Mouse (Mus musculus): ENCODE measurements around the gene Figla. TPM values are rescaled to one million over a fixed set of nuclear protein-coding genes. Genes with fewer than 3 reads are reported as not detected.
"Not testable (repeated sequence)": the region's sequence is repeated elsewhere in the genome, so short reads cannot be mapped to it uniquely, and the experiment has no call there.

The Figla gene
- polyA plus RNA-seq (2014; fragmentation: Nextera tagmentation; extraction: Ambion mirVana), result not detected in 2 replicates

- WGBS, result 86% methylated on average over 9 of the region's 9 CpGs
- no peaks in the 10 kb centered on the region for H3K27me3 ChIP-seq (ENCODE audit: control insufficient read depth, insufficient read depth, low read length)
- ATAC-seq (ENCODE audit: low FRiP score, low TSS enrichment), result no peak
- no peak within 1 kb of the TSS for H3K9ac ChIP-seq (ENCODE audit: low read depth, low read length)
- H3K4me1 ChIP-seq (ENCODE audit: control insufficient read depth, insufficient read depth, low read length), result no peaks in the 10 kb centered on the region
- H3K27ac ChIP-seq (ENCODE audit: low read depth, low read length), result 0 out of 2 replicates have a peak within 1 kb of the TSS, but pooled peaks have one; percentile 7
- H3K4me2 ChIP-seq (replicated peaks; ENCODE audit: low read depth, low read length), result no peak within 1 kb of the TSS
- no peak within 1 kb of the TSS for H3K4me3 ChIP-seq (ENCODE audit: low read length)
- no peaks in the 10 kb centered on the region for H3K36me3 ChIP-seq (ENCODE audit: control insufficient read depth, insufficient read depth, low read length)
- no peaks in the 10 kb centered on the region for H3K9me3 ChIP-seq (ENCODE audit: control insufficient read depth, low read length)
Measured at GRCm38 (mm10) chr6:86015871-86016270, at the start of gene Figla. TSS of gene Figla (plus strand) at chr6:86016171.

GRCm38 (mm10) chr6:85966686-85967085, 49.3 kb upstream of the Figla start:
- H3K9ac ChIP-seq (ENCODE audit: low read depth, low read length), result no peak overlapping the region
- no peaks in the 10 kb centered on the region for H3K27me3 ChIP-seq (ENCODE audit: control insufficient read depth, insufficient read depth, low read length)
- H3K9me3 ChIP-seq (ENCODE audit: control insufficient read depth, low read length), result no peaks in the 10 kb centered on the region
- ATAC-seq (ENCODE audit: low FRiP score, low TSS enrichment), result no peak; the same call in 1 of the 2 replicates
- H3K4me1 ChIP-seq (ENCODE audit: control insufficient read depth, insufficient read depth, low read length), result no peaks in the 10 kb centered on the region
- H3K4me3 ChIP-seq (ENCODE audit: low read length), result no peak overlapping the region
- WGBS, result 73% methylated on average over 4 of the region's 4 CpGs
- H3K36me3 ChIP-seq (ENCODE audit: control insufficient read depth, insufficient read depth, low read length), result no peaks in the 10 kb centered on the region
- no peak overlapping the region for H3K4me2 ChIP-seq (replicated peaks; ENCODE audit: low read depth, low read length)
- H3K27ac ChIP-seq (ENCODE audit: low read depth, low read length), result no peak overlapping the region

GRCm38 (mm10) chr6:85969889-85970288, 46.1 kb upstream of the Figla start:
- H3K27me3 ChIP-seq (ENCODE audit: control insufficient read depth, insufficient read depth, low read length), result no peaks in the 10 kb centered on the region

GRCm38 (mm10) chr6:85972699-85973098, 43.3 kb upstream of the Figla start:
- Histone ChIP-seq H3K9me3 (ENCODE audit: control insufficient read depth, low read length) (no peaks in the 10 kb centered on the region), H3K27me3 (ENCODE audit: control insufficient read depth, insufficient read depth, low read length) (no peaks in the 10 kb centered on the region), H3K9ac (ENCODE audit: low read depth, low read length) (no peak overlapping the region), H3K36me3 (ENCODE audit: control insufficient read depth, insufficient read depth, low read length) (no peaks in the 10 kb centered on the region), H3K4me2 (replicated peaks; ENCODE audit: low read depth, low read length) (no peak overlapping the region), H3K4me1 (ENCODE audit: control insufficient read depth, insufficient read depth, low read length) (no peaks in the 10 kb centered on the region), H3K4me3 (ENCODE audit: low read length) (no peak overlapping the region), H3K27ac (ENCODE audit: low read depth, low read length) (no peak overlapping the region)
- WGBS, result 76% methylated on average over 3 of the region's 3 CpGs
- no peak for ATAC-seq (ENCODE audit: low FRiP score, low TSS enrichment)

More at GRCm38 (mm10) chr6:85969889-85970288, 46.1 kb upstream of the Figla start:
- no peak for ATAC-seq (ENCODE audit: low FRiP score, low TSS enrichment)
- H3K4me2 ChIP-seq (replicated peaks; ENCODE audit: low read depth, low read length), result no peak overlapping the region
- no peak overlapping the region for H3K27ac ChIP-seq (ENCODE audit: low read depth, low read length)
- H3K4me3 ChIP-seq (ENCODE audit: low read length), result no peak overlapping the region
- no peaks in the 10 kb centered on the region for H3K4me1 ChIP-seq (ENCODE audit: control insufficient read depth, insufficient read depth, low read length)
- WGBS, result 69% methylated on average over 2 of the region's 2 CpGs
- no peaks in the 10 kb centered on the region for H3K36me3 ChIP-seq (ENCODE audit: control insufficient read depth, insufficient read depth, low read length)
- no peaks in the 10 kb centered on the region for H3K9me3 ChIP-seq (ENCODE audit: control insufficient read depth, low read length)
- H3K9ac ChIP-seq (ENCODE audit: low read depth, low read length), result no peak overlapping the region

- Histone ChIP-seq H3K4me1 (ENCODE audit: control insufficient read depth, insufficient read depth, low read length) (no peaks in the 10 kb centered on the region), H3K4me2 (replicated peaks; ENCODE audit: low read depth, low read length) (no peak overlapping the region), H3K27me3 (ENCODE audit: control insufficient read depth, insufficient read depth, low read length) (no peaks in the 10 kb centered on the region), H3K4me3 (ENCODE audit: low read length) (no peak overlapping the region), H3K36me3 (ENCODE audit: control insufficient read depth, insufficient read depth, low read length) (no peaks in the 10 kb centered on the region), H3K27ac (ENCODE audit: low read depth, low read length) (no peak overlapping the region), H3K9me3 (ENCODE audit: control insufficient read depth, low read length) (no peaks in the 10 kb centered on the region), H3K9ac (ENCODE audit: low read depth, low read length) (no peak overlapping the region)
- 75% methylated on average over 3 of the region's 3 CpGs for WGBS
- no peak for ATAC-seq (ENCODE audit: low FRiP score, low TSS enrichment)
Measured at GRCm38 (mm10) chr6:85973336-85973735, 42.6 kb upstream of the Figla start.

GRCm38 (mm10) chr6:85974941-85975617, 40.9 kb upstream of the Figla start:
- no peak overlapping the region for H3K4me3 ChIP-seq (ENCODE audit: low read length)
- no peak overlapping the region for H3K4me2 ChIP-seq (replicated peaks; ENCODE audit: low read depth, low read length)

GRCm38 (mm10) chr6:85975761-85976160, 40.2 kb upstream of the Figla start:
- Histone ChIP-seq H3K9ac (ENCODE audit: low read depth, low read length) (no peak overlapping the region), H3K9me3 (ENCODE audit: control insufficient read depth, low read length) (peaks cover 3% of the 10 kb centered on the region; the same call in 1 of the 2 replicates), H3K4me2 (replicated peaks; ENCODE audit: low read depth, low read length) (no peak overlapping the region), H3K4me1 (ENCODE audit: control insufficient read depth, insufficient read depth, low read length) (no peaks in the 10 kb centered on the region), H3K4me3 (ENCODE audit: low read length) (no peak overlapping the region), H3K36me3 (ENCODE audit: control insufficient read depth, insufficient read depth, low read length) (no peaks in the 10 kb centered on the region), H3K27ac (ENCODE audit: low read depth, low read length) (no peak overlapping the region), H3K27me3 (ENCODE audit: control insufficient read depth, insufficient read depth, low read length) (no peaks in the 10 kb centered on the region)
- 93% methylated on average over 1 of the region's 1 CpGs for WGBS
- no peak for ATAC-seq (ENCODE audit: low FRiP score, low TSS enrichment)

More at GRCm38 (mm10) chr6:85974941-85975617, 40.9 kb upstream of the Figla start:
- Histone ChIP-seq H3K27ac (ENCODE audit: low read depth, low read length) (no peak overlapping the region), H3K9me3 (ENCODE audit: control insufficient read depth, low read length) (peaks cover 3% of the 10 kb centered on the region; the same call in 1 of the 2 replicates), H3K36me3 (ENCODE audit: control insufficient read depth, insufficient read depth, low read length) (no peaks in the 10 kb centered on the region), H3K9ac (ENCODE audit: low read depth, low read length) (no peak overlapping the region), H3K27me3 (ENCODE audit: control insufficient read depth, insufficient read depth, low read length) (no peaks in the 10 kb centered on the region), H3K4me1 (ENCODE audit: control insufficient read depth, insufficient read depth, low read length) (no peaks in the 10 kb centered on the region)
- WGBS, result 56% methylated on average over 10 of the region's 10 CpGs
- no peak for ATAC-seq (ENCODE audit: low FRiP score, low TSS enrichment)

- H3K27me3 ChIP-seq (ENCODE audit: control insufficient read depth, insufficient read depth, low read length), result no peaks in the 10 kb centered on the region
- no peak overlapping the region for H3K9ac ChIP-seq (ENCODE audit: low read depth, low read length)
- peaks cover 3% of the 10 kb centered on the region; the same call in 1 of the 2 replicates for H3K9me3 ChIP-seq (ENCODE audit: control insufficient read depth, low read length)
- H3K36me3 ChIP-seq (ENCODE audit: control insufficient read depth, insufficient read depth, low read length), result no peaks in the 10 kb centered on the region
- no peak overlapping the region for H3K4me2 ChIP-seq (replicated peaks; ENCODE audit: low read depth, low read length)
- no peak overlapping the region for H3K27ac ChIP-seq (ENCODE audit: low read depth, low read length)
- no peak overlapping the region for H3K4me3 ChIP-seq (ENCODE audit: low read length)
- H3K4me1 ChIP-seq (ENCODE audit: control insufficient read depth, insufficient read depth, low read length), result no peaks in the 10 kb centered on the region
- WGBS, result 91% methylated on average over 5 of the region's 5 CpGs
- ATAC-seq (ENCODE audit: low FRiP score, low TSS enrichment), result no peak
Measured at GRCm38 (mm10) chr6:85976242-85976641, 39.7 kb upstream of the Figla start.

- not testable (repeated sequence) for H3K27me3 ChIP-seq (ENCODE audit: control insufficient read depth, insufficient read depth, low read length); ATAC-seq (ENCODE audit: low FRiP score, low TSS enrichment); H3K36me3 ChIP-seq (ENCODE audit: control insufficient read depth, insufficient read depth, low read length); H3K4me1 ChIP-seq (ENCODE audit: control insufficient read depth, insufficient read depth, low read length); H3K4me3 ChIP-seq (ENCODE audit: low read length); H3K9ac ChIP-seq (ENCODE audit: low read depth, low read length); H3K27ac ChIP-seq (ENCODE audit: low read depth, low read length); H3K9me3 ChIP-seq (ENCODE audit: control insufficient read depth, low read length); H3K4me2 ChIP-seq (replicated peaks; ENCODE audit: low read depth, low read length)
- 81% methylated on average over 4 of the region's 4 CpGs for WGBS
Measured at GRCm38 (mm10) chr6:85978736-85979135, 37.2 kb upstream of the Figla start.

Measured in kidney, embryonic 14.5 days (tissue).